Mouse (Mus musculus) cerebral cortex, adult 2 months (tissue): ENCODE data around the gene Otud7b.

Experiments used
- WGBS: fragments of 180-500 bp; shearing (Covaris S2); methylation state at CpG from one replicate; pipeline ENCODE4 v1.1.7; 2018; 5-methylcytosine and 5-hydroxymethylcytosine counted together

The Otud7b gene

DNA sequence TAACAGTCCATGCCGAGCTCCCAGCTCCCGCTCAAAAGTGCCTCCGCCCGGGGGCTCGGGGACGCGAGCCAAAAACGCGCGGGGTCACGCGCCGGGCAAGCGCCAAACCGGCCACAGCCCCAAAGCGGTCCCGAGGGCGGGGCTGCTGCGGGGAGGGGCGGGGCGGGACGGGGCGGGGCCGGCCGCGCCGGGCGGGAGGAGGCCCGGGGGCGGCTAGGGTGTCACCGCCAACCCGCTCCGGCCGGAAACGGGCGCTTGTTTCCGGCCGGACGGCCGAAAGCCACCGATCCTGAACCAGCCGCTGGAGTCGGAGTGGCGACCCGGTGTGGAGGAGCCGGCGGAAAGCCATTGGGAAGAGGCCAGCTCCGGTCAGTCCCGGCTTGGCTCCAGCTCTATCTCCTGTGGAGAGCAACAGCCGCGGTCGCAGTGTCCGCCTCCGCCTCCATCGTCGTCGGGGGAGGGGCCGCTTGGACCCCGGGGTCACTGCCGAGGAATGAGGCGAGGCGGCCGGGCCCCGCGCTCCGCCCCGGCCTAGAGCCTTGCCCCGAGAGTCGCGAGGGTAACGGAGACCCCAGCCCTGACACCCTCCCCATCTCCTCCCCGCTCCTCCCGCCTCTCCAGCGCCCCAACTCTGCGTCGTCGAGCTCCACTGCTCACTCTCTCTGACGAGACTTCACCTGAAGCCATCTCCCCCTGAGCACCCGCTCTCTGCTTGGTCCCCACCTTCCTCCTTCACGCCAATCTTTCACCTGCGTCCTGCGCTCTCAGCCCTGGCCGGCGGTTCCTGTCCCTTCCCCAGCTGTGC is at the start of gene Otud7b:
Otud7b (plus strand) TSS at position 267 of the 805 bp plus-strand sequence.
- WGBS, result under 1% methylated on average over 83 of the region's 84 CpGs

GRCm38 (mm10) chr3:96055294-96055693 is 49.0 kb upstream of the Otud7b start:
- WGBS, result 88% methylated on average over 6 of the region's 6 CpGs

- 81% methylated on average over 4 of the region's 4 CpGs for WGBS
These were observed 48.3 kb upstream of the Otud7b start for GRCm38 (mm10) chr3:96056031-96056430.

- under 1% methylated on average over 26 of the region's 26 CpGs for WGBS
These were observed 46.6 kb upstream of the Otud7b start for GRCm38 (mm10) chr3:96057747-96058204.

DNA sequence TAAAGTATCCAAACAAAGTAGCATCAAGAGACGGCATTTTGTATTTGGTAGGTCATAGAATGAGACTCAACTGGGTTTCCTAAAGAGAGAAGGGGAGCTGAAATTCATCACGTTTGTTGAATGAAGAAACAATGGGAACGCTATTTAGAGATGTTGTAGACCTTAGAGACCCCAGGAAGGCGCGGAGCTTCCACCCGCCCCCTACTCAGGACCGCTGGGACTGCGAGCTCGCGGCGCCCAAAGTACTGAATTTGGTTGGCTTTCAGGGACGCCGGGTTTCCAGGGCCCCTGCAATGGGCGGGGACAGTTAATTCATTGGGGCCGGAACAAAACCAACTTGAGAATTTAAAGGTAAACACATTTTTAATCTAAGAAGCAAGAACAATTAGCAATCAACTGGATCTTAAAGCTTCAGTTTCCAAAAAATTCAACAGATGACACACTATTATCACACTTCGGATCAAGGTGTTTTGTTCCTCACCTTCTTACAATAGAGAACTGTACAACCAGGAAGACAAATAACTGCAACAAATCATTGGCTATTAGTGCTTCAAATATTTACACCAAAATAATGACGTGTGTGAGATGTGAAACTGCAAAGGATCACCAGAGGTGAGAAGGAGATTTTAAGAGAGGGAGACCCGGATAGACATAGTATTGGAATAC is 46.0 kb upstream of the Otud7b start, which contains the start of gene Vps45:
Vps45 (minus strand) TSS at position 236 of the 666 bp plus-strand sequence.
- 1% methylated on average over 18 of the region's 18 CpGs for WGBS

DNA sequence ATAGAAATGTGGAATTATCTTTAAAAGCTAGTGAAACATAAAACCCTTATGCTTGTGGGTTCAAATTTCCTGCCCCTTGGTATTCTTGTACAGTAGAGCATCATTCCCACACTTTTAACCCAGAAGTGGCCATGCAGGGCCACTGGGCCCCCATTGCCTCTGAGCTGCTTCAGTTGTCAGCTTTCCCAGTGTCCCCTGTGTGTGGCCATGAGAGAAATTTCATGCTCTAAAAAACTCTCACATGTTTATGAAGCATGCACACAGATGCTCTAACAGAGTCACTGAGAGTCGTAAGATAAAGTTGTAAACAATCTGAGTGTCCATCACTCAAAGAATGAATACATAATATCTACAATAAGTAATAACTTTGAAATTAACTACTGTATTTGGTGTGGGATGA is 44.2 kb upstream of the Otud7b start:
- 88% methylated on average over 1 of the region's 1 CpGs for WGBS

DNA sequence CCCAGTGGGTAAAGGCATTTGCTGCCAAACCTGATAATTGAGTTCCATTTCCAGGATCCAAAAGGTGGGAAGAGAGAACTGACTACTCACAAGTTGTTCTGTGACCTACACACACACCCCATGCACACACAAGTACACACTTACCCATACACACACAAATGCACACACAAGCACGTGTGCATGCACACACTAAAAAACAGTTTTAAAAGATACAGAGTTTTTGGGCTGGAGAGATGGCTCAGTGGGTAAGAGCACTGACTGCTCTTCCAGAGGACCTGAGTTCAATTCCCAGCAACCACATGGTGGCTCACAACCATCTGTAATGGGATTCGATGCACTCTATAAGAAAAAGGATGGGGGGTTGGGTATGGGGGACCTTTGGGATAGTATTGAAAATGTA is 41.0 kb upstream of the Otud7b start:
- 84% methylated on average over 2 of the region's 2 CpGs for WGBS

GRCm38 (mm10) chr3:96064217-96064616 is 40.1 kb upstream of the Otud7b start:
- 92% methylated on average over 3 of the region's 3 CpGs for WGBS

- 46% methylated on average over 4 of the region's 4 CpGs for WGBS
These were observed 39.2 kb upstream of the Otud7b start for GRCm38 (mm10) chr3:96065147-96065546.

- 10% methylated on average over 20 of the region's 20 CpGs for WGBS
These were observed 38.5 kb upstream of the Otud7b start for GRCm38 (mm10) chr3:96065754-96066375.

DNA sequence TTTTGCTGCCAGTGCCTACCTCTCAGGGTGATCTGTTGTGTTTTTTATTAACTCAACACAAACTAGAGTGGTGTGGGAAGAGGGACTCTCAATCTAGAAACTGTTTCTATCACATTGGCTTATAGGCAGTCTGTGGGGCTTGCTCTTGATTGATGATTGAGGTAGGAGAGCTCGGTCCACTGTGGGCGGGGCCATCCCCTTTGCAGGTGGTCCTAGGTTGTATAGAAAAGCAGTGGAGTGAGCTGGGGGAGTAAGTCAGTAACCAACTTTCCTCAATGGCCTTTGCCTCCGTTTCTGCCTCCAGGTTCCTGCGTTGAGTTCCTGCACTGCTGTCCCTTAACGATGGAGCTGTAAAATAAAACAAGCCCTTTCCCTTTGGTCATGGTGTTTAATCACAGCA is 37.6 kb upstream of the Otud7b start:
- WGBS, result 84% methylated on average over 5 of the region's 5 CpGs

GRCm38 (mm10) chr3:96069046-96069445 is 35.3 kb upstream of the Otud7b start:
- 96% methylated on average over 6 of the region's 6 CpGs for WGBS

DNA sequence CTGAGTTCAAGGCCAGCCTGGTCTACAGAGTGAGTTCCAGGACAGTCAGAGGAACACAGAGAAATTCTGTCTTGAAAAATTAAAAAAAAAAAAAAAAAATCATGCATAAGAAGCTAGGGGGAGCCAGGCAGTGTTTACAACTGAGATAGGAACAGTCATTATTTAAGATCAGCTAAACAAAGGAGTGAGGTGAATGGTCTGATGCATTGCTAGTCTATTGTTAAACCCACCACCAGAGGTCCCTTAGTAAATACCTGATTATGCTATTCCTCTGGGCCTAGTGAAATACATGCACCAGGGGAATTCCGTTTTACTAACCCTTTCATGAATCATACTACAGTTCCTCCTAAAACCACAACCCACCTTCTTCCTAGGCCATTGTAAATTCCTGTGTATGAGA is 34.8 kb upstream of the Otud7b start:
- 68% methylated on average over 1 of the region's 1 CpGs for WGBS

- WGBS, result 94% methylated on average over 4 of the region's 4 CpGs
These were observed 34.1 kb upstream of the Otud7b start for GRCm38 (mm10) chr3:96070241-96070640.

- whole genome bisulfite sequencing, result 67% methylated on average over 12 of the region's 12 CpGs
These were observed 31.3 kb upstream of the Otud7b start for GRCm38 (mm10) chr3:96072921-96073486.

DNA sequence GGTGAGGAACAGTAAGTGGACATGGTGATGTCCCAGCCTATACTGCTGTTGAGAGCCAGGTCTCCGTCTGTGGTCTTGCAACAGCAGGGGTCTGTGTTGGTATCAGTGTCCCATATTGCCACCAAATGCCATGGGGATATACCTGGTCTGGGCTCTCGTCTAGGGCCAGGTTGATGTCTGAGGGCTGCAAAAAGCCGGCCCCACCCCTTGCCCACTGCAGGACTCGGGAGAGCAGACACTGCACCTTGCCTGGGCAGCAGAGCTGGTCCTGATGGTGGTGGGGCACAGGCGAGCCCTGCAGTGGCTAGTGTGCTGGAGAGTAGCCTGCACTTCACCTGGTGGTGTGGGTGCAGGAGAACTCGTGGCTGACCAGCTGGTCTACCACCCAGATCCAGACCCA is 26.3 kb upstream of the Otud7b start:
- 88% methylated on average over 6 of the region's 6 CpGs for WGBS

DNA sequence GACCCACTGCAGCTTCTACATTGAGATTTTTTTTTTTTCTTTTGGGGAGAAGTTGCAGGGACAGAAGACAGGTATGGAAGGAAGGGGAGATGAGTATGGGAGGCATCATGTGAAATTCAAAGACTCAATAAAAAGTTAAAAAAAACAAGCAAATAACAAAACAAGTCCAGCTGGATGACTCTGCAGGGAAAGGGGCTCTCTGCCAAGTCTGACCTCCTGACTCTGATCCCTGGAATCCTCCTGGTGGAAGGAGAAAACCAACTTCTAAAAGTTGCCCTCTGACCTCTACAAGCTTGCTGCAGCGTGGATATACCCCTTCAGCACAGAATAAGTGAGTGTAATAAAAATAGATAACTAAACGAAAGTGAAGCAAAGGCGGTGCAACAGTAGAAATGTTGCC is 25.6 kb upstream of the Otud7b start:
- 73% methylated on average over 3 of the region's 3 CpGs for WGBS

DNA sequence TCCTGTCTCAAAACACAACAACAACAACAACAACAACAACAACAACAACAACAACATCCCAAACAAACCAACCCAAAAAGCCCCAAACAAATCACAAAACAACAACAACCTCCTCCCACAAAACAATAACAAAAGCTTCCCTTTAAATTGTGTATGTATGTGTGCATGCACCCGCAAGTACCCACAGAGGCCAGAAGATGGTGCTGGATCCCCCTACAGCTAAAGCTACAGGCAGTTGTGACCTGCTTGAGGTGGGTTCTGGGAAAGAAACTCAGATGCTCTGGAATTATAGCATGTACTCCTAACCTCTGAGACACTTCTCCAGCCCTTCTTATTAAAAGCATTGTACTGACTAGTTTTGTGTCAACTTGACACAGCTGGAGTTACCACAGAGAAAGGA is 23.3 kb upstream of the Otud7b start:
- WGBS, result 89% methylated on average over 1 of the region's 1 CpGs

DNA sequence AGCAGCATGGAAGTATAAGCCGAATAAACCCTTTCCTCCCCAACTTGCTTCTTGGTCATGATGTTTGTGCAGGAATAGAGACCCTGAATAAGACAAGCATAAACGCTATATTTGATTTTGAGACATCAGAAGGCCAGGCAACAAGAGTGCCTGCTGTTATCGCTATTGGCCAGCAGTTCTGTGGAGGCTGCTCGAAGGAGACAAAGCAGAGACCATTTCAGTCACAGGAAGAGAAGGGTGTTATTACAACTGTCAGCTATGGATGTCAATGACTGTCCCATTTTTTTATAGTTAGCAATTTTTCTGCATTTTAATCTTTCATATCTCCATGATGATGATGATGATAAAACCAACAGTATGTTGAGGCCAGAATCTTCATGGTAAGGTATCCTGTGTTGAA is 22.7 kb upstream of the Otud7b start:
- 84% methylated on average over 4 of the region's 4 CpGs for WGBS

DNA sequence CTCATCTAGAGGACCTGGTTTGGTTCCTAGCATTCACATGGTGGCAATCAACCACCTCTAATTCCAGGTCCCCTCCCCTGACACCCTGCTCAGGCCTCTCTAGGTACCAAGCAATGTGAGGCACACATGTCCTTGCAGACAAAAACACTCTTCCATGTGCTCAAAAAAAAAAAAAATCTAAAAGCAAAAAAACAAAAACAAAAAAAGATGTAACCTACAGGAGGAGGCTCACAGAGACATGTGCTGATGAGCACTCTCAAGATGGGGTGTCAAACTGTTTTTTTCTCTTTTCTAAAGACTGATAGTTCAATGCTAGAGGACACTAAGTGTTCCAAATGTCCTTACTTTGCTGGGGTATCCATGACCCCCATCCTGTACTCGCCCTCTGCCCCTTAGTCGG is 22.2 kb upstream of the Otud7b start:
- WGBS, result 91% methylated on average over 2 of the region's 2 CpGs

- WGBS, result 75% methylated on average over 15 of the region's 15 CpGs
These were observed 21.4 kb upstream of the Otud7b start for GRCm38 (mm10) chr3:96082714-96083508.
